Mouse (Mus musculus): ENCODE results near the gene Gh. TPM values are rescaled to one million over a fixed set of nuclear protein-coding genes. Genes with fewer than 3 reads are reported as not detected.
A peak's percentile ranks its signal among the peaks of the same experiment; 100 is the strongest.

Gene Gh
- total RNA-seq, 2 experiments from 2014 or later = not detected

DNA sequence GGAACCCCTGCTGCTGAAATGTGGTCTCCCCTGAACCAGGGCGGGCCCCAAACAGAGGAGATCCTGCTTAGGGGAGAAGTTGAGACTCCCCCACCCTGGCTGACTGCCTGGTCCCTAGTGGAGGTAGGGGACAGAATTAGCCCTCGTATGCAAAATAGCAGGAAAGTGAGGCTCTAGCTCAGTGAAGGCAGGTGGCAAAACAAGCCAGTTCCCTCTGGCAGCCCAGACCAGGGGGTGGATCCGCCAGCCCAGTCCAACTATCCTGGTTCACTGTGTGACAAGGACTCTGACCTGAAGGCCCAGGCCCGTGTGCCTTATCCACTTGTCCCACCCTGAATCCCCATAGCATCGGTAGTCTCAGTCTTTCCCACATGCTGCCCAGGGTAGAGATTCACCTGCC, 8.5 kb upstream of the Gh start:
- DNase-seq (ENCODE audit: low spot score in 2 of 2) = no peak

DNA sequence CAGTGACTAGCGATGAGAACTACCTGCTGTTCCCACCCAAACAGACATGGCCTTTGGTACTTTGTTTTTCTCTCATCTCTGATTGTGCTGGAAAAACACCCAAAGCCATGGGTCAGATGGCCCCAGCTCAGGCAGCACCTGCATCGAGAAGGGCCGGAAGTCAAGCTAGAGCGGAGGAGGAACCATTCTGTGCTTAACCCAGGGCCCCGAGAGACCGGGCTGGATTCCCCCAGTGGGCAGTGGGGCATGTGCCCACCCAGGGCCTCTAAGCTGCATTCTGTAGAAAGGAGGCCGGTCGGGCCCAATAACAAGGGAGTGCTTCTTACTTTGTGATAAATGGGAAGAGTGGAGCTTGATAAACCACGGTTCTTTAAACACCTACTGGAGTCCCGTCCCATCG, 6.5 kb upstream of the Gh start:
- no peak for DNase-seq (ENCODE audit: low spot score in 2 of 2)

DNA sequence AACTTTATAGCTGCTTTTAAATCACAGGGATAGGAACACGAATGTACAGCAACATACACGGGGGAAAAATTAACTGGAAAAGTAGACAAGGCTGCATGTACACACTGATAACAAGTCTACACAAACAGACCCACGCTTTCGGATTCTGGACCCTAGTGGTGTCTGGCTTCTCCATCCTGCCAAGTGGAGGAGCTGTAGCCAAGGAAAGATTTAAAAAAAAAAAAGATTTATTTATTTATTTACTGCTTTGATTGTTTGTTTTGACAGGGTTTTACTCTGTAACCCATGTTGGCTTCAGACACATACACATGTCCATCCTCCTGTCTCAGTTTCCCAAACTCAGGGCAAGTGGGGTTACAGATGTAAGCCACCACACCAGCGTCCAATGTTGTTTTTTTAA, 5.8 kb upstream of the Gh start:
- DNase-seq (ENCODE audit: low spot score in 2 of 2) = no peak

DNA sequence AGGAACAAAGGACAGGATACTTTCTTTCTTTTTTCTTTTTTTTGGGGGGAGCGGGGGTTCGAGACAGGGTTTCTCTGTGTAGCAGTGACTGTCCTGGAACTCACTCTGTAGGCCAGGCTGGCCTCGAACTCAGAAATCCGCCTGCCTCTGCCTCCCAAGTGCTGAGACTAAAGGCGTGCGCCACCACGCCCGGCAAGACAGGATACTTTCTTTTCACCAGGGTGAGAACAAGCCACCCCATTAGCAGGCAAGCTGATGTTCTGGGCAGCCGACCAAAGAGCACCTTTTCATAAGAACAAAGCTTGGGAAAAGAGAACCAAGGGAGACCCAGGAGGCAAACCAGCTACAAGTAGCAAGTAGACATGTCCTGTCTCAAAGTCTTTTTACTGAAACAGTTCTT, 5.1 kb upstream of the Gh start:
- DNase-seq (ENCODE audit: low spot score in 2 of 2) = no peak

DNA sequence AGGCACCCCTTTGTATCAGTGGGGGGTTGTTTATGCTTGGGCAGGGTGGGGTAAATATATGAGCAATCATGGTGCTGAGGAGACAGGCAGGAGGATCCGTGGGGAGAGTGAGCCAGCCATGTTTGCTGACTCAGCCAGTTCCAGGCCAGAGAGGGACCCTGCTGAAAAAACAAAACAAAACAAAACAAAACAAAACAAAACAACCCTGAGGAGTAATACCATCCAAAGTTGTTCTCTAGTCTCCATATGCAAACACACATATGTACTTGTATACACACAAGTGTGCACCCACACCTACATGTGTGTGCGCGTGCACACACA, 4.4 kb upstream of the Gh start:
- DNase-seq (ENCODE audit: low spot score in 2 of 2) = no peak

DNA sequence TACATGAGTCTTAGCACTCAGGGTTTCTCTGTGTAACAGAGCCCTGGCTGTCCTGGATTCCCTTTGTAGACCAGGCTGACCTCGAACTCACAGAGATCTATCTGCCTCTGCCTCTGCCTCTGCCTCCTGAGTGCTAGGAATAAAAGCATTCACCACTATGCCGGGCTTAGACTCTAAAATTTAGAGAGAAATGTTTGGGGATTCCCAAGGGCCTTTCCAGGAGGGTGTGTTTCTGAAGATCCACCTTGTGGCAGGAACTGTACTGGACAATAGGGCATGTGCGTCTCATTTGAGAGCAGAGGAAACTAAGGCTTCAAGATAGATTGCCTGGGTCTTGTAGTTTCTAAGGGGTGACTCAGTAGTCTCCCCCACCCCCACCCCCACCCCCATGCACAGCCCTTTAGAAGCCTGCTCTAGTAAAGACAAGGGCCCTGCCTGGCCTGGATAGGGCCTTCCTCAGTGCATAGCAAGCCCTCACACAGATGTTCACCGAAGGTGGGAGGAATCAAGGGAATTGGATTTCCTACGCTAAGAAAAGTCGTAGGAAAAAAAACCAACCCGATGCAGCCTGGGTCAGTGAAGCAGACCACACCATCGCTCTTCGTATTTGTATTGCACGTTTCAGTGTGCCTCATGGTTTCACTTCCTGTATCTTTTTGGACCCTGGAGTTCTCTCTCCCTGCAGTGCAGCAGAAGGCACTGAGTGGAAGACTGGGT, 3.8 kb upstream of the Gh start:
- DNase-seq (ENCODE audit: low spot score in 2 of 2) = no peak

DNA sequence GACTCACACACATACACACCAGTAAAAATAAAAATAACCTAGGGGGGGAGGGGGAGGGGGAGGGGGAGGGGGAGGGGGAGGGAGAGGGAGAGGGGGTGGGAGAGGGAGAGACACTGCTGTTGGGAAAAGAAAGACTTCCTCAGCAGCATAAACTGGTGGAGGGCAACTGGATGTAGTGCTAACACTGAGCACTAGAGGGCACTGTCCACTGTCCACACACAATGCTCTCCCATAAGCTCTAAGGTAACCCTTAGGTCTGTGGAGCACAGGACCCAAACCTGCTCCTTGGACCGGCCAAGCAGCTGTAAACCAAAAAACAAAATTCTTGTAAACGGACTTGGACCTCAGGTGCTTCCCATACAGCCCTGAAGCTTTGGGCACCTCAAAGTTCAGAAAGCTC, 969 bp upstream of the Gh start:
- peak; percentile 65 to 66 for DNase-seq (ENCODE audit: low spot score in 2 of 2)

DNA sequence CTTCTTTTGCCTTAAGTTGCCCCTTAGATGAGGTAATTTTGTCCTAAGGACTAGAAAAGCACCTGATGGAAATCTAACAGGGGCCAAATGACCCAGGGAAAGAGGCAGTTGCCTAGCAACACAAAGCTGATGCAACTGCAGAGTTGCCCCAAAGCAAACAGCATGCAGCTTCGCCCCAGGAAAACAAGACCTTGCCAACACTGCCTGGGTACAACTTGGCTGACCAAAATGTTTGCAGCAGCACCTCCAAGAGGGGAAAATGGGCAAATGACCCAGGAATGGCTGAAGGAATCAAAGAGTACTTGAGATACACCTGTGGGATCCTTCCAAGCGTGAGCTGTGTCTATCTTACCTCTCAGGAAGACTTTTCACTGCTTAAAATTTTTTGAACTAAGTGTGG, 9.8 kb downstream of the Gh start:
- DNase-seq (ENCODE audit: low spot score in 2 of 2) = no peak

DNA sequence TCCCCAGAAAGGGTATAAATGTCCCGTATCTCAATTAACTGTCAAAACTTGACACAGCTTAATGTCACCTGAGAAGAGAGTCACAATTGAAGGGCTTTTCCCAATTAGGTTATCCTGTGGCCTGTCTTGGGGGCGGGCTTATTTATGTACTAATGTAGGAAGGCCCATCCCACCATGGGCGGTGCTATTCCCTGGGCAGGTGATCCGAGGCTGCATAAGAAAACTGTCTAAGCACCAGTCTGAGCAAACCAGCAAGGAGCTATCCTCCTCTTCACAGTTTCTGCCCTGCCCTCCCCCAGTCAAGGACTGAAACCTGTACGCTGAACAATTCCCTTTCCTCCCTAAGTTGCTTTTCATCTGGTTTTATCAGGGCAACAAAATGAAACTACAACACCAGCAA, 11.3 kb downstream of the Gh start:
- no peak for DNase-seq (ENCODE audit: low spot score in 2 of 2)

DNA sequence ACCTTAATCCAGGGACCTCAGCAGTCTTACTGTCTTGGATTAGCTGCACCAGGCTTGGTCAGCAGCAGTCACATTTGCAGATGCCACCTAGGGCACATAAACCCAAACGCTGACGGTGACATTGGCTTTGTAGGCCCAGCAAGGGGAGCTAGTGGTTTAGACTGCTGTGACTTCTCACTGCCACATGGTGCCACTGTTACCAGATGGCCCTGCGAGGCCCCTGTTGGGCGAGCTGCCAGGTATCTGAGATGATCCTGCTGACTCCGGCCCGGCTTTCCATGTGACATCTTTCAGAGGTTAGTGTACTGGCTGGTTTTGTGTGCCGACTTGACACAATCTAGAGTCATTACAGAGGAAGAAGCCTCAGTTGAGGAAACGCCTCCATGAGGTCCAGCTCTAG, 12.3 kb downstream of the Gh start:
- peak; percentile 47 to 53 for DNase-seq (ENCODE audit: low spot score in 2 of 2)

DNA sequence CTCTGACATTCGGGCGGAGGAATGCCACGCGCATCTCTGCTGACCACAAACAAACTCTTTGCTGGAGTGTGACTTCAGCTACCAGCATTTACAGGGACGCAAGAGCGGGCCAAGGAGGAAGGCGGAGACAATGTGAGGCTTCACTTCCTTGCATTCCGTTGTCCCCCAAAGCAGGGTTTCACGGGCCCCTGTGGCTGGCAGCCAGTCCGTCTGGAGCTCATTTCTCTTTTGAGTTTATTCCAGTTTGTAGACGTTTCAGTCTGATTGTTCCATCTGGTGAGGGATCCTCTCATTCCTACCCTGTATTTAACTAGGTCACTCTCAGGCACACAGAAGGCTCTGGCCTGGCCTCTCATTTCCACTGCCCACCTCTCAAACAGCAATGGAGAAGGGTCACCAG, 14.7 kb downstream of the Gh start:
- peak in 1 of 2 experiments; percentile 37 for DNase-seq (ENCODE audit: low spot score in 2 of 2)

DNA sequence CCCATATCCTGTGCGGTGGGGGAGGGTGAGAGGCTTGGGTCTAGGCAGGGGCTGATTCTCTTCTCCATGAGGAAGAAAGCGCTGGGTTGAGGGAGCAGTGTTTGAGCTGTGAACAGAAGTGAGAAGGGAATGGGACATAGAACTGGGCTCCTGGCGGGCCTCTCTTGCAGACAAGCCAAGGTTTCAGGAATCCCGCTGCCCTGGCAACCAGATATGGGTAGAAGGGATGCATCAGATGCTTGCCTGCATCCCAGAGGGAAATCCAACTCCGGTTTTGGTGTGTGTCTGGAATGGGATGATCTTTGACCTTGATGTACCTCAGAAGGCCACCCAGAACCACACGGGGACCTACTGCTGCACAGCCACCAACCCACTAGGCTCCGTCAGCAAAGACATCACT, 15.5 kb downstream of the Gh start:
- no peak for DNase-seq (ENCODE audit: low spot score in 2 of 2)

DNA sequence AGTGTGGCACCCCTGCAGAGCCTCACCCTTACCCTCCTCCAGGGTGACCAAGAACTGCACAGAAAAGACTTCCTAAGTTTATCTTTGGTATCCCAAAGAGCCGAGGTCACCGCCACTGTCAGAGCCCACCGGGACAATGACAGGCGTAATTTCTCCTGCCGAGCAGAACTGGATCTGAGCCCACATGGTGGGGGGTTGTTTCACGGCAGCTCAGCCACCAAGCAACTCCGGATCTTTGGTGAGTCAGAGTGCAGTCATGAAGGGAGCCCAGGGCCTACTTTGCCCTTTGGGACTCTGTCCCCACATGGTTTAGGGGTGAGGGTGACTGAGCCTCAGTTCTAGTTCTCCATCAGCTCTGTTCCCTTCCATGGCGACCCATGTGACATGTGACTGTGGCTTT, 17.5 kb downstream of the Gh start:
- DNase-seq (ENCODE audit: low spot score in 2 of 2) = no peak

DNA sequence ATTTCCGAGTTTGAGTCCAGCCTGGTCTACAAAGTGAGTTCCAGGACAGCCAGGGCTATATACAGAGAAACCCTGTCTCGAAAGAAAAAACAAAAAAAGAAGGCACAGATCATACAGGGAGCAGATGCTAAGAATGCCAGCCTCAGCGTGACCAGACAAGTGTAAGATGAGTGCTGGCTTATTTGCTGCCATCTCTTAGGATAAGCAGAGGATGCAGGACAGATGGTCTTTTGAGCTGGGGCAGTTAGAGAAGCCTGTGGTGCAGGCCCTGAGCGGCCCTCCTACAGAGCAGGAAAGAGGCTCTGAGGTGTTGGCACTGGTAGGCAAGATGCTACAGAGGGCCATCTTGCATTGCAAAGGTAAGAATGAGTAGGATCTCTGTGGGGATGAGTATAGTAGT, 18.3 kb downstream of the Gh start:
- no peak for DNase-seq (ENCODE audit: low spot score in 2 of 2)

DNA sequence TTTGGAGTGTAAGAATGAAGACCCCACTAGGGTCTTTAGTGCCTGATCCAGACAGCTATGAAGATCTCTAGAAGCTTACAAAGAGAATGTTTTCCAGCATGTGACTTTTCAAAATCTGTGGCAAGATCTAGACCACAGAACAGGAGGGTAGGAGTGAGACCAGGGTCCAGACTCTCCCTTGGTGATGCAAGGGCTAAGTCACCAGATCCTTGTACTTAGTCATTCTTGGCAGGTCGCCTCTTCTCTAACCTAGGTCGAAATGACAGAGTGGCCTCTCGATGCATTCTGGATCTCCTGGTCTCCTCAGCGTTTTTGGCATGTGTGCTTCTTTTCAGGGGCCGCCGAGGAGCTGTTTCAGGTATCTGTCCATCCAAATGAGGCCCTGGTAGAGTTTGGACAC, 19.2 kb downstream of the Gh start:
- DNase-seq (ENCODE audit: low spot score in 2 of 2) = no peak

DNA sequence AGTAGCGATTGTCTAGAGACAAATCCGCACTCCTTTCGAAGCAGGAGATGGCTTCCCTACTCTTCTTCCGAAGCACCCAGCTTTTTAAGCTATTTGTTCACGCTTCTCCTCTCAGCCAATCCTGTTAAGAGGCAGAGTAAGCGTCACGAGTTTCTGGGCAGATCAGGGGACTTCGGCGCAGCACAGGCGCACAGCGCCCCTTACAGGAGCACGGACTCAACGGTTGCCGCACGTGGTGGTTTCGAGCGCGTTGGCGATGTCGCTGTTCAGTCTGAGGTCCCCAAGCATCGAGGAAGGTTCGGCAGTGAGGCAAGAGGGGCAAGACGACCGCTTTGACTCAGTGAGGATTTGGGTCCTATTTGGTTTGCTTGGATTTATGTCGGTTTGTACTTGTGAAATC, 25.2 kb downstream of the Gh start, which contains the start of gene Tcam1:
Gene Tcam1, plus strand, starts transcription at position 219 of the 400 bp plus-strand sequence.
- DNase-seq (ENCODE audit: low spot score in 2 of 2) = peak; percentile 97 to 99

DNA sequence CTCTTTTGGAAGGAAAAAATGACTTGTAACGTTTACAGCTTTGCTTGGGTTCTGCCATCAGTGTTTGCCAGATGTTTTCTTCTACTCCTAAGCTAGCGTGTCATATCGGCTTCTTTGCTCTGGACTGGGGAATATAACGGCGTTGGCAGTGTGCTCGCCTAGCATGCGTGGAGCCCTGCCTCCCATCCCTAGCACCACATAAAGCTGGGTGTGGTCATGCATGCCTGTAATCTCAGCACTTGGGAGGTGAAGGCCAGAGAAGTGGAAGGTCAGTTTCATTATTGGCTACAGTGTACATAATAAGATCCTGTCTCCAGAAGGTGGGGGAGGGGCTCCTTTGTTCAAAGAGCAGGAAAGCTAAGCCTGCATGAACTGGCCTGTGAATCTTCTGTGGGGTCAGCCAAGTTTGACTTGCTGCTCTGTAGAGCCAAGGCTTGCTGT, 26.7 kb downstream of the Gh start:
- no peak for DNase-seq (ENCODE audit: low spot score in 2 of 2)

DNA sequence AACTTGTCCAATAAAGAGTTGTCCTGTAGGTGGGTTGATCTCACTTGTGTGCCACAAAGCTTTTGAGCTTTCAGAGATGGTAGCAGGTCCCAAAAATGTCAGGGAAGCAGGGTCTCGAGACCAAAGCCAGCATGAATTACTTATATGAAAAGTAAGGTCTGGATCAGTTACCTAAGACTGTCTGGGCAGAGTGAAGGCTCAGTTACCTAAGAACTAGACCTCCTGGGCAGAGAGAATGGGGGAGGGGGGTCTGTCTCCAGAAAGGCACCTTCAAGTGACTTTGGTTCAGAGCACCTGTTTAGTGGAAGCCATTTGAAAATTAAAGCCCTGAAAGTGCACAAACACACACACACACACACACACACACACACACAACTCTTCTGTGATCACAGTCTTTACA, 27.3 kb downstream of the Gh start:
- DNase-seq (ENCODE audit: low spot score in 2 of 2) = no peak

DNA sequence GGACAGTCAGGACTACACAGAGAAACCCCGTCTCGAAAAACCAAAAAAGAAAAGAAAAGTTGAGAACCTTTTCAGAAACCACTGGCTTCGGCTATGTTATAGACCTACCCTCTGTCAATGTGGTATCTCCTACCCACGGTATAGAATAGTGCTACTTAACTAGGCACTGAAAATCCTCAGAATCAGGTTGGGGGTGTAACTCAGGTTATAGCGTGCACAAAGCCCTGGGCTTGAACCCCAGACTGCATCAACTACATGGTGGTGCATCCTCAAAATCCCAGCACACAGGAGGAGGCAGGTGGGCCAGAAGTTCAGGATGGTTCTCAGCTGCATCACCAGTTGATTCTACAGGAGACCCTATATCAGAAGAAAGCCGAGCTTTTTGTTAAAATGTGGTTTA, 27.9 kb downstream of the Gh start:
- no peak for DNase-seq (ENCODE audit: low spot score in 2 of 2)

DNA sequence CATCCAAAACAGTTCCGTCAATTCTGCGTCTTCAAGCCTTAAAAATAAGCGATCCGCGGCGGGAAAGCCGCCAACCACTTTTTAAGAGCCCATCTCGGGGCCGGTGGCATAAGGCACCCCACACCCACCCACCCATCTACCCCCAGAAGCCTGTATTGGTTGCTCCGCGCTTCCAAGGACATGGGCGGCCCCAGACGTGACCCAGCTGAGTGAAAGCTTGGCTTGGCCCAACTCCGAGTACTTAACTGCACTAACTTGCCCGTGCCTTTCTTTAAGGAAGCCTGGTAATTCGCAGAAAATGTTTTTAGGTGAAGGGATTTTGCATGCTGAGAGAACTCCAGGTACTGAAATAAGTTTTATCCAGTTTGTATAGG, 28.4 kb downstream of the Gh start:
- no peak for DNase-seq (ENCODE audit: low spot score in 2 of 2)

DNA sequence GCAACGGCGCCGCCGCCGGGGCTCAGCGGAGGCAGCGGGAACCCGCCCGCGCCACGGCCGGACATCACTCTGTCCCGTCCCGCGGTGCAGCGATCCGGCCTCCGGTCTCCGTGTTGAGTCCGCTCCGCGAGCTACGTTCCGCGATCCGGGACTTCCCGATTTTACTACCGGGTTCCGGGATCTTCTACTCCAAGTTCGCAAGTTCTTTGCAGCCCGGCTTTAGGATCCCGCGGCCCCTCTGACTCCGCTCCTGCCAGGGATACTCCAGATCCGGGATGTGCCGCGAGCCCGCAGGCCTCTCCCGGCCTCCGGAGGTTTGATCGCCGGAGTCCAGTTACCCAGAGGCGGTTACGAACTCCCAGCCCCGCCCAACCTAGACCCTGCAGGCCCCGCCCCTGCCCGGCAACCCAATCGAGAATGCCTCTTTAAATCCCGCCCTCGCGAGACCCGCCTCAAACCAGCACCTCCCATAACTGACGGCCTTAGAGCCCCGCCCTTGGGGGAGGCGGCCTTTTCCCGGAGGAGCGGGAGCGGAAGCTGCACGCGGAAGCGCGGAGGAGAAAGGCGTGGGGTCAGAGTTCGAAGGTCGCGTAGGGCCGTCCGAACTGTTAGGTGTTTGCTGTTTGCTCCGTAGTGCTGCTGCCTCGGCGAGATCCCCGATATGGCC, 28.9 kb downstream of the Gh start, which contains the start of gene Smarcd2:
Gene Smarcd2, minus strand, starts transcription at position 329 of the 667 bp plus-strand sequence.
- DNase-seq (ENCODE audit: low spot score in 2 of 2) = peak; percentile 98

DNA sequence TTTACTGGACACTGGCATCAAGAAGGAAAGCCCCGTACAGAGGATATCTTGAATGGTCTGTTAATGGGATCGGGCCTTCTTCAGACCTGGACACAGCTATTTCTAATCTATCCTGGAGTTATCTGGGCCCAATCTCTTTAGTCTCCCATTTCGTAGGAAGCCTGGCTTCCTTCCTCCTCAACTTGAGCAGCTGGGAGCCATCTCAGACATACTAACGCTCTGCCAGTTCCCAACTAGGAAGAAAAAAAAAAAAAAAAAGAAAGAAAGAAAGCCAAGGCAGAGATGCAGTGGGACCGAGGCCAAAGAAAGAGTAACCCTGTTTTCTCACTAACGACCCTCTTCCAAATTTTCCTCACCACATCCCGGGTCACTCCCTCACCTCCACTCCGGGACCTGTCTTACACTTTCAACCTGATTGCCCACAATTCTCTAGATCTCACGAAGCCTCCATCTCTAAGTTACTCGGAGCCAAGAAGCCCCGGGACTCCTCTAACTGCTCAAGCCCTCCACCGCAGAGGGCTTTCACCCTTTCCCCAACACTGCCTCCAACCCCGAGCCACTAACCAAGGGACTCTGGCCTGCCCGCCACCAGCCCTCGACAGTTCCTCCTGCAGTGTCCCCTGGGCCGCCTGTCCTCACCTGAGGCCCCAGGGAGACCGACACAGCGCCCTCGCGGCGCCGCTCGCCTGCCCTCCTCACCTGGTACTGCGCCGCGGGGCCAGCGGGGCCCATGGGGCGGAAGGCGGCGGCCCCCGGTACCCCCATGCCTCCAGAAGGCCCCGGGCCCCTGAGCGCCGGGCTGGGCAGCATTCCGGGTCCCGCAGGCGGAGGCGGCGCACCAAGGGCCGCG, 29.6 kb downstream of the Gh start:
- peak in 1 of 2 experiments; percentile 50 for DNase-seq (ENCODE audit: low spot score in 2 of 2)

Measured in layer of hippocampus, postnatal 10 days (tissue).